Mouse (Mus musculus) limb, embryonic 12.5 days (tissue): ENCODE results near the gene Fbxl7. TPM values are rescaled to one million over a fixed set of nuclear protein-coding genes. Genes with fewer than 3 reads are reported as not detected.

Experiments used
- ATAC-seq: fragments of 200-750 bp; cut with Nextera tagmentation; 2 replicates; pipeline ENCODE4 v1.8.0; 2017; ENCODE audit warnings: low read depth, moderate TSS enrichment; ENCODE audit not compliant: insufficient number of reproducible peaks, insufficient read depth, low FRiP score, low TSS enrichment
- H3K27ac ChIP-seq: fragments of 300-500 bp; sonication (generic); 2 replicates; pipeline ENCODE4 v1.5.1; 2016; ENCODE audit warnings: mild to moderate bottlenecking, moderate library complexity
- H3K27me3 ChIP-seq: fragments of 300-500 bp; sonication (generic); 2 replicates; pipeline ENCODE4 v1.6.1; 2016; ENCODE audit warnings: mild to moderate bottlenecking, moderate library complexity
- H3K36me3 ChIP-seq: fragments of 300-500 bp; sonication (generic); 2 replicates; pipeline ENCODE4 v1.6.1; 2016; ENCODE audit warnings: mild to moderate bottlenecking, moderate library complexity
- H3K4me1 ChIP-seq: fragments of 300-500 bp; sonication (generic); replicated peaks from 2 replicates; pipeline ENCODE4 v1.6.1; 2016
- H3K4me2 ChIP-seq: fragments of 300-500 bp; sonication (generic); 2 replicates; pipeline ENCODE4 v1.6.1; 2016; ENCODE audit warnings: mild to moderate bottlenecking, moderate library complexity
- H3K4me3 ChIP-seq: fragments of 300-500 bp; sonication (generic); replicated peaks from 2 replicates; pipeline ENCODE4 v1.5.1; 2016; ENCODE audit warnings: mild to moderate bottlenecking
- H3K9ac ChIP-seq: fragments of 300-500 bp; sonication (generic); replicated peaks from 2 replicates; pipeline ENCODE4 v1.6.1; 2016; ENCODE audit warnings: mild to moderate bottlenecking, moderate library complexity
- H3K9me3 ChIP-seq: fragments of 300-500 bp; sonication (generic); 2 replicates; pipeline ENCODE4 v1.6.1; 2016; ENCODE audit warnings: mild to moderate bottlenecking, moderate library complexity
- WGBS: fragments of 180-500 bp; shearing (Covaris S2); methylation state at CpG from one replicate; pipeline ENCODE4 v1.1.7; 2016; 5-methylcytosine and 5-hydroxymethylcytosine counted together
- polyA plus RNA-seq: library from polyadenylated mRNA; unstranded; fragments of >200 nt; fragmentation: Nextera tagmentation; extraction: Ambion mirVana; gene quantifications from 2 replicates; pipeline ENCODE4 v1.2.1, GENCODE M21; 2016

The Fbxl7 gene
- polyA plus RNA-seq, 1 experiment from 2014 or later: 26.0 TPM

DNA sequence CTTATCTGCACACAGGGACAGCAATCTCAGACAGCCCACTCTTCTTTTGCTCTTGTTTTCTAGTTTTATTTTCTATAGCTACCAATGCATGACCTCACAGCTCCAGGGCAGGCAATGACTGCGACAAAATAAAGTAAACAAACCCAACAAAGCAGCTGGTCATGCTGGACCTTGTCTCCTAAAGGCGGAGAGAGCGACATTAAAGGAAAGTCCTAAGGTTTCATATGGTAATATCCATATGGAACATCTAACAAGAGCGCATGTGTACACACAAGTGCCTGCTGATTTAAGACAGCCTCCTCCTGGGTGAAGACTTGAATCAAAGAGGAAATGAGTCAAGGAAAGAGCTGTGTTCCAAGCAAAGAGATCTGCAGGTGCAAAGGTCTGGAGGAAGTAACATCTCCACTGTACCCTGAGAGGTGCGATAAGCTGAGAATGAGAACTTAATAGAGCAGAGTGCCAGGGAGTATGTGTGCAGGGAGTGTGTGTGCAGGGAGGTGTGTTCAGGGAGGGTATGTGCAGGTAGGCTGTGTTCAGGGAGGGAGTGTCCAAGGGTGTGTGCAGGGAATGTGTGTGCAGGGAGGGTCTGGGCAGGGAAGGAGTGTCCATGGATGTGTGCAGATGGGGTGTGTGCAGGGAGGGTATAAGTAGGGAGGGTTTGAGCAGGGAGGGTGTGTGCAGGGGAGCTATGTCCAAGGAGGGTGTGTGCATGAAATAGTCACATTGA is 193.3 kb downstream of the Fbxl7 start:
- H3K27me3 ChIP-seq: no peaks in the 10 kb centered on the region
- peaks cover 3% of the 10 kb centered on the region; the same call in 1 of the 2 replicates for H3K4me1 ChIP-seq
- no peak overlapping the region for H3K4me2 ChIP-seq
- H3K9ac ChIP-seq: no peak overlapping the region
- H3K4me3 ChIP-seq: no peak overlapping the region
- H3K36me3 ChIP-seq: no peaks in the 10 kb centered on the region
- H3K9me3 ChIP-seq: no peaks in the 10 kb centered on the region
- no peak overlapping the region for H3K27ac ChIP-seq
- 67% methylated on average over 5 of the region's 5 CpGs for WGBS
- ATAC-seq: no peak

DNA sequence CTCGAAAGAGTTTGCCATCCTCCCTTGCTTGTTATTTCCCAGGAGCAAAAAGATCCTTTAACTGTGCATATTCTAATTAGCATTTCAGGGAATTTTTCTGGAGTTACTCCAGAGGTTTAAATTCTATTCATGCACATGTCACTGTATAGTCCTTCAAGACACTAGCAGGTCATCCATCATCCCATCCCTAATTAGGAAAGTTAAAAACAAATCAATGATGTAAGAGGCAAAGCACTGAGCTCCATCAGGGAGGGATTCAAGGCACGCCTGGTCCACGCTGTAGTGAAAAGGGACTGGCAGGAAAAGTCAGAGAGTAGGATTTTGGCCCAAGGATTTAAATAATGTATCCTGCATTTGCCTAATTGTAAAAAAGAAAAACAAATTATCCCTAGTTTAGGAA is 202.3 kb downstream of the Fbxl7 start:
- no peak for ATAC-seq
- Histone ChIP-seq H3K27me3 (no peaks in the 10 kb centered on the region), H3K4me2 (no peak overlapping the region), H3K4me3 (no peak overlapping the region), H3K9ac (no peak overlapping the region), H3K36me3 (no peaks in the 10 kb centered on the region), H3K4me1 (no peaks in the 10 kb centered on the region), H3K27ac (no peak overlapping the region), H3K9me3 (no peaks in the 10 kb centered on the region)
- 75% methylated on average over 3 of the region's 3 CpGs for WGBS

DNA sequence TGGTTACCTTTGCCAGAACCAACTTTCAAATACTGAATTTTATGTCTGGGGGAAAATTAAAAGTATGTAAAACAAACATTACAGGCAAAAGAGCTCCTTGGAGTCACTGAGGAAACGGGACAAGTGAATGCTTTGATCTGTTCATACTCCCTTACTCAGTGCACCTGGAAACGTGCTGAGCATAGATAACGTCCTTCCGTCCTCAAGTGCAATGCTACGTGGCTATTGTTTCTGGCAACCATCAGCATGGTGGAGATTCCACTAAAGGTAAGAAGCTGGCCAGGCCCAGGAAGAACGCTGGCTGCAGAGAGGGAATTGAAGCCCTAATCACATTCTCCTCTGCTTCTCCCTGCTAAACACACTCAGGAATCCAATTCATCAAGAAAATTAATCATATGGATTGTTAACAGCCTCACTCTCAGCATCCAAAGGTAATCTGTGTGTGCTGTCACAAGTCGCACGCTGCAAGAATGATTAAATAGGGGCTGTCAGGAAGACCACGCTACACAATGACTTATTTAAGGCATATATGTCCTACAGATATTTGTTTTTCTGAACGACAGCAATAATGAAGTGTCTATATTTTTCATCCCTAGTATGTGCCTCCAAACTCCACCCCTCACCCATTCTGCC is 206.8 kb downstream of the Fbxl7 start:
- Histone ChIP-seq H3K4me1 (no peaks in the 10 kb centered on the region), H3K4me3 (no peak overlapping the region), H3K9ac (no peak overlapping the region), H3K4me2 (no peak overlapping the region), H3K36me3 (no peaks in the 10 kb centered on the region), H3K9me3 (no peaks in the 10 kb centered on the region), H3K27me3 (no peaks in the 10 kb centered on the region), H3K27ac (no peak overlapping the region)
- WGBS: 64% methylated on average over 10 of the region's 10 CpGs
- ATAC-seq: no peak

DNA sequence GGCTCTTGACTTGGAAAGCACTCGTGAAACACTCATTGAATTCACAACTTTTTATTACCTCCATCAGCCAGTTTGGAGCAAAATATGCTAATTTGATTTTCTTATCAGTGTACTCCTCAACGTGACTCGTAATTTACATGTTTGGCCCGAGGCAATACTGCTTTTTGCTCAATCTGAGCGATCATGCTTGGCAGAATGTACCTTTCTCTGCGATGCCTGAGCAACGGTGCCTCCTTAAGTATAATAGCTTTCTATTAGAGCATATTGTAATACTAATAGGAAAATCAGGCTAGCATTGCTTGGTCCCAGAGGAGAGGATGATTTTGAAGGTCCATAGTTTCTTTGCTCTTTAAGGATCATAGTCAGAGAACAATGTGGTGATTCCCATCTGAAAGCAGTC is 207.7 kb downstream of the Fbxl7 start:
- no peak for ATAC-seq
- H3K4me1 ChIP-seq: no peaks in the 10 kb centered on the region
- H3K4me2 ChIP-seq: no peak overlapping the region
- no peaks in the 10 kb centered on the region for H3K36me3 ChIP-seq
- WGBS: 78% methylated on average over 7 of the region's 7 CpGs
- no peak overlapping the region for H3K27ac ChIP-seq
- H3K9me3 ChIP-seq: no peaks in the 10 kb centered on the region
- no peak overlapping the region for H3K4me3 ChIP-seq
- no peaks in the 10 kb centered on the region for H3K27me3 ChIP-seq
- no peak overlapping the region for H3K9ac ChIP-seq

DNA sequence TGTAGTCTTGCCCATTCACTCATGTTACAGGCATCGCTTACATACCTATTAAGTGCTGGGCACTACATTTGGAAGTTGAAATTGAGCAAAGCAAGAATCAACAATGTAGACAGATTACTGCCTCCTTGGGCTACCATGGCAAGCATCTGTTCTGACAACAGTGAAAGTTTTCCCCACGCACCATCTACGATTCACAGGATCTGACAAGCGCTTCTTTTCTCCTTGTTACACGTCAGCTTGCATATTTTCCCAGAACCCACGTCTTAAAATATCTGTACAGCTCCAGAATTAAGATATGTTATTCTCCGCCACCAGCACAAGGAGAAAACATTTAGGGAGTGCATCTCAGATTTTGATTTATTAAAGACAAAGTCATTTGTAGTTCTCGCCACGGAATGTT is 213.1 kb downstream of the Fbxl7 start:
- H3K4me3 ChIP-seq: no peak overlapping the region
- no peak overlapping the region for H3K4me2 ChIP-seq
- no peak for ATAC-seq
- no peak overlapping the region for H3K27ac ChIP-seq
- H3K36me3 ChIP-seq: no peaks in the 10 kb centered on the region
- no peaks in the 10 kb centered on the region for H3K9me3 ChIP-seq
- no peak overlapping the region for H3K9ac ChIP-seq
- 94% methylated on average over 9 of the region's 9 CpGs for whole genome bisulfite sequencing
- H3K4me1 ChIP-seq: no peaks in the 10 kb centered on the region
- no peaks in the 10 kb centered on the region for H3K27me3 ChIP-seq

- Histone ChIP-seq H3K9ac (no peak overlapping the region), H3K4me1 (no peaks in the 10 kb centered on the region), H3K4me2 (no peak overlapping the region), H3K27me3 (no peaks in the 10 kb centered on the region), H3K9me3 (no peaks in the 10 kb centered on the region), H3K4me3 (no peak overlapping the region), H3K27ac (no peak overlapping the region), H3K36me3 (no peaks in the 10 kb centered on the region)
- 86% methylated on average over 5 of the region's 5 CpGs for WGBS
- no peak for ATAC-seq
These were observed 222.0 kb downstream of the Fbxl7 start for GRCm38 (mm10) chr15:26673239-26673859.

DNA sequence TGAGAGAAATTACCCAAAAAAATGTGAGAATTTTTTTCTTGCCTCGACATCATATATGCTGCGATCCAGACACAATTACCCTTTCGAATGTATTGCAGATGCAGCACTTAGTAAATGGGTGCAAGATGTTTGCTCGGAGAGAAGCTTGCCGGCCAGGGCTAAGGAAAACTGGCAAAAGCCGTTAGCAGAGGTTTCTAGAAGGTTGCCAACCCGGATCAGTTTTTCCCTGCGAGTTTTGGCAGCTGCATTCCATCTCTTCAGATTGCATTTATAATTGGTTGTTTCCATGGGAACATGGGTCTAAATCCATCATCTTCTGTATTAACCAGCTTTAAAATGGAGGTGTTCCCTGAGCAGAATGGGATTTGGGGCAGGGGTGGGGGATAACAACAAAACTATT is 240.4 kb downstream of the Fbxl7 start:
- no peak overlapping the region for H3K4me3 ChIP-seq
- WGBS: 63% methylated on average over 8 of the region's 8 CpGs
- H3K4me1 ChIP-seq: no peaks in the 10 kb centered on the region
- H3K27ac ChIP-seq: no peak overlapping the region
- no peaks in the 10 kb centered on the region for H3K27me3 ChIP-seq
- no peak overlapping the region for H3K4me2 ChIP-seq
- H3K36me3 ChIP-seq: no peaks in the 10 kb centered on the region
- no peak overlapping the region for H3K9ac ChIP-seq
- H3K9me3 ChIP-seq: no peaks in the 10 kb centered on the region
- no peak for ATAC-seq

GRCm38 (mm10) chr15:26642563-26642962 is 252.8 kb downstream of the Fbxl7 start:
- H3K4me2 ChIP-seq: no peak overlapping the region
- ATAC-seq: no peak
- 93% methylated on average over 4 of the region's 4 CpGs for WGBS
- no peak overlapping the region for H3K9ac ChIP-seq
- no peaks in the 10 kb centered on the region for H3K27me3 ChIP-seq
- H3K4me1 ChIP-seq: no peaks in the 10 kb centered on the region
- H3K9me3 ChIP-seq: no peaks in the 10 kb centered on the region
- no peak overlapping the region for H3K4me3 ChIP-seq
- no peak overlapping the region for H3K27ac ChIP-seq
- H3K36me3 ChIP-seq: no peaks in the 10 kb centered on the region

GRCm38 (mm10) chr15:26639726-26640125 is 255.7 kb downstream of the Fbxl7 start:
- no peak overlapping the region for H3K4me2 ChIP-seq
- H3K4me1 ChIP-seq: no peaks in the 10 kb centered on the region
- no peaks in the 10 kb centered on the region for H3K27me3 ChIP-seq
- H3K9ac ChIP-seq: no peak overlapping the region
- H3K27ac ChIP-seq: no peak overlapping the region
- WGBS: 72% methylated on average over 7 of the region's 7 CpGs
- no peaks in the 10 kb centered on the region for H3K9me3 ChIP-seq
- H3K36me3 ChIP-seq: no peaks in the 10 kb centered on the region
- H3K4me3 ChIP-seq: no peak overlapping the region
- no peak for ATAC-seq

GRCm38 (mm10) chr15:26635591-26635990 is 259.8 kb downstream of the Fbxl7 start:
- WGBS: 78% methylated on average over 5 of the region's 5 CpGs
- no peaks in the 10 kb centered on the region for H3K4me1 ChIP-seq
- no peak overlapping the region for H3K4me2 ChIP-seq
- no peaks in the 10 kb centered on the region for H3K9me3 ChIP-seq
- H3K27ac ChIP-seq: no peak overlapping the region
- no peaks in the 10 kb centered on the region for H3K27me3 ChIP-seq
- no peaks in the 10 kb centered on the region for H3K36me3 ChIP-seq
- ATAC-seq: no peak
- no peak overlapping the region for H3K4me3 ChIP-seq
- H3K9ac ChIP-seq: no peak overlapping the region

GRCm38 (mm10) chr15:26628181-26628580 is 267.2 kb downstream of the Fbxl7 start:
- no peak overlapping the region for H3K27ac ChIP-seq

More at GRCm38 (mm10) chr15:26628181-26628580, 267.2 kb downstream of the Fbxl7 start:
- Histone ChIP-seq H3K4me3 (no peak overlapping the region), H3K9me3 (no peaks in the 10 kb centered on the region), H3K4me2 (no peak overlapping the region), H3K9ac (no peak overlapping the region), H3K4me1 (no peaks in the 10 kb centered on the region), H3K36me3 (no peaks in the 10 kb centered on the region), H3K27me3 (peaks cover 1% of the 10 kb centered on the region; the same call in 1 of the 2 replicates)
- ATAC-seq: no peak
- 86% methylated on average over 2 of the region's 2 CpGs for WGBS
